Mouse (Mus musculus): ENCODE data around the gene Fbxo27. TPM values are rescaled to one million over a fixed set of nuclear protein-coding genes. Genes with fewer than 3 reads are reported as not detected.
"Not testable (repeated sequence)": the region's sequence is repeated elsewhere in the genome, so short reads cannot be mapped to it uniquely, and the experiment has no call there.

Fbxo27 gene
- polyA plus RNA-seq, 1 experiment from 2014 or later, result 3.4 TPM

- no peak for ATAC-seq (ENCODE audit: insufficient number of reproducible peaks, low FRiP score)
- Histone ChIP-seq H3K27ac (ENCODE audit: poor library complexity, severe bottlenecking) (no peak overlapping the region), H3K36me3 (no peaks in the 10 kb centered on the region), H3K4me2 (no peak overlapping the region), H3K4me1 (replicated peaks) (peaks cover 10% of the 10 kb centered on the region; the same call in 1 of the 2 replicates), H3K9me3 (replicated peaks) (0 out of 2 replicates have a peak, but pooled peaks cover 3% of the 10 kb centered on the region), H3K4me3 (no peak overlapping the region), H3K9ac (no peak overlapping the region), H3K27me3 (replicated peaks) (no peaks in the 10 kb centered on the region)
- WGBS, result 34% methylated on average over 11 of the region's 11 CpGs
These were observed 16.9 kb upstream of the Fbxo27 start for GRCm38 (mm10) chr7:28675746-28676145.

GRCm38 (mm10) chr7:28676811-28677541 is 15.7 kb upstream of the Fbxo27 start:
- no peaks in the 10 kb centered on the region for H3K27me3 ChIP-seq (replicated peaks)
- no peak overlapping the region for H3K9ac ChIP-seq
- no peak overlapping the region for H3K27ac ChIP-seq (ENCODE audit: poor library complexity, severe bottlenecking)
- no peak for ATAC-seq (ENCODE audit: insufficient number of reproducible peaks, low FRiP score)
- WGBS, result 79% methylated on average over 13 of the region's 13 CpGs
- peaks cover 12% of the 10 kb centered on the region; the same call in 1 of the 2 replicates for H3K4me1 ChIP-seq (replicated peaks)
- 0 out of 2 replicates have a peak, but pooled peaks cover 3% of the 10 kb centered on the region for H3K9me3 ChIP-seq (replicated peaks)
- H3K4me2 ChIP-seq, result no peak overlapping the region
- H3K36me3 ChIP-seq, result no peaks in the 10 kb centered on the region
- no peak overlapping the region for H3K4me3 ChIP-seq

- no peaks in the 10 kb centered on the region for H3K36me3 ChIP-seq
- H3K27me3 ChIP-seq (replicated peaks), result no peaks in the 10 kb centered on the region
- no peak overlapping the region for H3K4me3 ChIP-seq
- H3K9ac ChIP-seq, result no peak overlapping the region
- H3K4me1 ChIP-seq (replicated peaks), result peaks cover 12% of the 10 kb centered on the region; the same call in 1 of the 2 replicates
- ATAC-seq (ENCODE audit: insufficient number of reproducible peaks, low FRiP score), result no peak
- no peaks in the 10 kb centered on the region for H3K9me3 ChIP-seq (replicated peaks)
- WGBS, result 89% methylated on average over 8 of the region's 8 CpGs
- H3K4me2 ChIP-seq, result no peak overlapping the region
- H3K27ac ChIP-seq (ENCODE audit: poor library complexity, severe bottlenecking), result no peak overlapping the region
These were observed 15.0 kb upstream of the Fbxo27 start for GRCm38 (mm10) chr7:28677624-28678023.

GRCm38 (mm10) chr7:28691075-28691474 is 1.6 kb upstream of the Fbxo27 start:
- Histone ChIP-seq H3K36me3 (no peaks in the 10 kb centered on the region), H3K9ac (no peak overlapping the region), H3K27ac (ENCODE audit: poor library complexity, severe bottlenecking) (no peak overlapping the region), H3K4me1 (replicated peaks) (no peaks in the 10 kb centered on the region), H3K4me3 (no peak overlapping the region), H3K27me3 (replicated peaks) (peaks cover 18% of the 10 kb centered on the region), H3K4me2 (no peak overlapping the region), H3K9me3 (replicated peaks) (no peaks in the 10 kb centered on the region)
- 63% methylated on average over 7 of the region's 7 CpGs for WGBS
- no peak for ATAC-seq (ENCODE audit: insufficient number of reproducible peaks, low FRiP score)

- H3K36me3 ChIP-seq, result no peaks in the 10 kb centered on the region
- ATAC-seq (ENCODE audit: insufficient number of reproducible peaks, low FRiP score), result peak; percentile 77
- H3K9ac ChIP-seq, result peak overlapping the region; percentile 52
- H3K4me2 ChIP-seq, result peak overlapping the region; percentile 83
- peaks cover 18% of the 10 kb centered on the region for H3K27me3 ChIP-seq (replicated peaks)
- H3K4me1 ChIP-seq (replicated peaks), result no peaks in the 10 kb centered on the region
- H3K9me3 ChIP-seq (replicated peaks), result no peaks in the 10 kb centered on the region
- no peak overlapping the region for H3K27ac ChIP-seq (ENCODE audit: poor library complexity, severe bottlenecking)
- peak overlapping the region; percentile 51 for H3K4me3 ChIP-seq
- WGBS, result 1% methylated on average over 37 of the region's 38 CpGs
These were observed 795 bp downstream of the Fbxo27 start for GRCm38 (mm10) chr7:28693321-28693966.

- 12% methylated on average over 14 of the region's 14 CpGs for WGBS
- H3K27ac ChIP-seq (ENCODE audit: poor library complexity, severe bottlenecking), result no peak overlapping the region
- H3K9ac ChIP-seq, result no peak overlapping the region
- H3K4me2 ChIP-seq, result peak overlapping the region; percentile 28; the same call in 1 of the 2 replicates
- peaks cover 18% of the 10 kb centered on the region for H3K27me3 ChIP-seq (replicated peaks)
- no peaks in the 10 kb centered on the region for H3K36me3 ChIP-seq
- no peak for ATAC-seq (ENCODE audit: insufficient number of reproducible peaks, low FRiP score)
- no peak overlapping the region for H3K4me3 ChIP-seq
- no peaks in the 10 kb centered on the region for H3K4me1 ChIP-seq (replicated peaks)
- H3K9me3 ChIP-seq (replicated peaks), result no peaks in the 10 kb centered on the region
These were observed 1.8 kb downstream of the Fbxo27 start for GRCm38 (mm10) chr7:28694423-28694822.

- H3K4me1 ChIP-seq (replicated peaks), result no peaks in the 10 kb centered on the region
- H3K4me2 ChIP-seq, result peak overlapping the region; percentile 28; the same call in 1 of the 2 replicates
- no peaks in the 10 kb centered on the region for H3K36me3 ChIP-seq
- 60% methylated on average over 8 of the region's 8 CpGs for WGBS
- peaks cover 18% of the 10 kb centered on the region for H3K27me3 ChIP-seq (replicated peaks)
- H3K27ac ChIP-seq (ENCODE audit: poor library complexity, severe bottlenecking), result no peak overlapping the region
- no peak overlapping the region for H3K4me3 ChIP-seq
- no peak overlapping the region for H3K9ac ChIP-seq
- H3K9me3 ChIP-seq (replicated peaks), result 0 out of 2 replicates have a peak, but pooled peaks cover under 1% of the 10 kb centered on the region
- ATAC-seq (ENCODE audit: insufficient number of reproducible peaks, low FRiP score), result no peak
These were observed 2.4 kb downstream of the Fbxo27 start for GRCm38 (mm10) chr7:28694966-28695511.

GRCm38 (mm10) chr7:28697277-28697676 is 4.6 kb downstream of the Fbxo27 start:
- H3K4me2 ChIP-seq, result no peak overlapping the region
- H3K4me1 ChIP-seq (replicated peaks), result no peaks in the 10 kb centered on the region
- no peak overlapping the region for H3K4me3 ChIP-seq
- H3K9me3 ChIP-seq (replicated peaks), result peaks cover 11% of the 10 kb centered on the region; the same call in 1 of the 2 replicates
- no peak overlapping the region for H3K9ac ChIP-seq
- no peak overlapping the region for H3K27ac ChIP-seq (ENCODE audit: poor library complexity, severe bottlenecking)
- H3K27me3 ChIP-seq (replicated peaks), result peaks cover 16% of the 10 kb centered on the region
- WGBS, result 83% methylated on average over 11 of the region's 11 CpGs
- no peak for ATAC-seq (ENCODE audit: insufficient number of reproducible peaks, low FRiP score)
- peaks cover 3% of the 10 kb centered on the region; the same call in 1 of the 2 replicates for H3K36me3 ChIP-seq

GRCm38 (mm10) chr7:28700269-28700668 is 7.6 kb downstream of the Fbxo27 start:
- no peak for ATAC-seq (ENCODE audit: insufficient number of reproducible peaks, low FRiP score)
- Histone ChIP-seq H3K4me2 (no peak overlapping the region), H3K27me3 (replicated peaks) (no peaks in the 10 kb centered on the region), H3K36me3 (peaks cover 3% of the 10 kb centered on the region; the same call in 1 of the 2 replicates), H3K4me1 (replicated peaks) (no peaks in the 10 kb centered on the region), H3K9me3 (replicated peaks) (peaks cover 13% of the 10 kb centered on the region; the same call in 1 of the 2 replicates), H3K9ac (no peak overlapping the region), H3K4me3 (no peak overlapping the region), H3K27ac (ENCODE audit: poor library complexity, severe bottlenecking) (no peak overlapping the region)
- 91% methylated on average over 4 of the region's 4 CpGs for WGBS

- not testable (repeated sequence) for H3K9ac ChIP-seq; H3K4me2 ChIP-seq; H3K27me3 ChIP-seq (replicated peaks); H3K4me3 ChIP-seq; H3K4me1 ChIP-seq (replicated peaks); H3K27ac ChIP-seq (ENCODE audit: poor library complexity, severe bottlenecking); ATAC-seq (ENCODE audit: insufficient number of reproducible peaks, low FRiP score); H3K36me3 ChIP-seq
- H3K9me3 ChIP-seq (replicated peaks), result peaks cover 13% of the 10 kb centered on the region
- WGBS, result 89% methylated on average over 12 of the region's 12 CpGs
These were observed 8.7 kb downstream of the Fbxo27 start for GRCm38 (mm10) chr7:28701306-28701705.

GRCm38 (mm10) chr7:28702601-28703143 is 10.0 kb downstream of the Fbxo27 start:
- Histone ChIP-seq H3K4me3 (no peak overlapping the region), H3K27ac (ENCODE audit: poor library complexity, severe bottlenecking) (no peak overlapping the region), H3K36me3 (peaks cover 3% of the 10 kb centered on the region; the same call in 1 of the 2 replicates), H3K27me3 (replicated peaks) (no peaks in the 10 kb centered on the region), H3K4me1 (replicated peaks) (no peaks in the 10 kb centered on the region), H3K4me2 (no peak overlapping the region), H3K9ac (no peak overlapping the region), H3K9me3 (replicated peaks) (peaks cover 20% of the 10 kb centered on the region)
- 64% methylated on average over 9 of the region's 9 CpGs for WGBS
- no peak for ATAC-seq (ENCODE audit: insufficient number of reproducible peaks, low FRiP score)
